Mouse (Mus musculus) hindbrain, embryonic 14.5 days (tissue): ENCODE data around the gene Litaf. TPM values are rescaled to one million over a fixed set of nuclear protein-coding genes. Genes with fewer than 3 reads are reported as not detected.

Source experiments
- ATAC-seq: fragments of 200-750 bp; cut with Nextera tagmentation; 2 replicates; pipeline ENCODE4 v1.8.0; 2017; ENCODE audit warnings: moderate number of reproducible peaks, mild to moderate bottlenecking, moderate TSS enrichment, moderate library complexity; ENCODE audit not compliant: low FRiP score
- DNase-seq: peaks from one replicate; pipeline ENCODE4 v3.0.0-alpha.2; 2015; ENCODE audit warnings: low spot score
- H3K27ac ChIP-seq: fragments of 300-500 bp; sonication (generic); 2 replicates; pipeline ENCODE4 v1.5.1; 2014; ENCODE audit warnings: mild to moderate bottlenecking, moderate library complexity
- H3K27me3 ChIP-seq: fragments of 300-500 bp; sonication (generic); 2 replicates; pipeline ENCODE4 v1.6.1; 2014; ENCODE audit warnings: mild to moderate bottlenecking, low read length, mixed read lengths; ENCODE audit not compliant: control insufficient read depth, insufficient read depth
- H3K36me3 ChIP-seq: fragments of 300-500 bp; sonication (generic); replicated peaks from 2 replicates; pipeline ENCODE4 v1.6.1; 2014; ENCODE audit not compliant: control insufficient read depth, insufficient read depth
- H3K4me1 ChIP-seq: fragments of 300-500 bp; sonication (generic); replicated peaks from 2 replicates; pipeline ENCODE4 v1.6.1; 2014; ENCODE audit warnings: antibody characterized with exemption, low read length, mixed read lengths; ENCODE audit not compliant: control insufficient read depth, insufficient read depth
- H3K4me2 ChIP-seq: fragments of 300-500 bp; sonication (generic); replicated peaks from 2 replicates; pipeline ENCODE4 v1.6.1; 2014; ENCODE audit warnings: mild to moderate bottlenecking, moderate library complexity
- H3K4me3 ChIP-seq: fragments of 300-500 bp; sonication (generic); replicated peaks from 2 replicates; pipeline ENCODE4 v1.5.1; 2014; ENCODE audit warnings: mild to moderate bottlenecking, low read length
- H3K9ac ChIP-seq: fragments of 300-500 bp; sonication (generic); 2 replicates; pipeline ENCODE4 v1.6.1; 2014
- H3K9me3 ChIP-seq: fragments of 300-500 bp; sonication (generic); 2 replicates; pipeline ENCODE4 v1.6.1; 2016; ENCODE audit warnings: low read length; ENCODE audit not compliant: control insufficient read depth
- WGBS: fragments of 180-500 bp; shearing (Covaris S2); extraction: QIAGEN DNeasy Blood & Tissue Kit; methylation state at CpG from one replicate; pipeline ENCODE4 v1.1.7; 2014; 5-methylcytosine and 5-hydroxymethylcytosine counted together
- polyA plus RNA-seq: library from polyadenylated mRNA; unstranded; fragments of >200 nt; fragmentation: Nextera tagmentation; extraction: Ambion mirVana; gene quantifications from 2 replicates; pipeline ENCODE4 v1.2.1, GENCODE M21; 2014

Gene Litaf
- polyA plus RNA-seq, 1 experiment from 2014 or later, result 27.2 TPM

DNA sequence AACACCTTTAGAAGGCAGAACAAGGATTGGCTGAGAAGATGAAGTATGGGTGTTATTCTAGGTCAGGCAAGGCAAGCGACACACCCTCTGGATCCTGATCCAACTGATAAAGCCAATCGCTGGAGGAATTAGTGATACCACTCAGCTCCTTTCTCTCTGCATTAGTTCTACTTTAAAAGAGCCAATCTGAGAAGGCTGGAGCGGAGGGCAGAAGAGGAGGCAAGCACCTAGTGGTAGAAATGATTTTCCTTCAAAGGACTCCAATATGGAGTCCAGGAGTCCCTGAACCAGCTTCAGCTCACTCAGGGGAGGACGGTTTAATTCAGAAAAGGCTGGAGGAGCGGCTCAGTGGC lies 74.2 kb downstream of the Litaf start:
- Histone ChIP-seq H3K27ac (no peak overlapping the region), H3K4me1 (no peaks in the 10 kb centered on the region; the same call in 1 of the 2 replicates), H3K27me3 (no peaks in the 10 kb centered on the region), H3K9ac (no peak overlapping the region), H3K4me3 (peak overlapping the region; percentile 62), H3K4me2 (peak overlapping the region; percentile 89), H3K9me3 (0 out of 2 replicates have a peak, but pooled peaks cover 4% of the 10 kb centered on the region), H3K36me3 (no peaks in the 10 kb centered on the region)
- no peak for DNase-seq
- no peak for ATAC-seq
- 58% methylated on average over 5 of the region's 5 CpGs for WGBS

DNA sequence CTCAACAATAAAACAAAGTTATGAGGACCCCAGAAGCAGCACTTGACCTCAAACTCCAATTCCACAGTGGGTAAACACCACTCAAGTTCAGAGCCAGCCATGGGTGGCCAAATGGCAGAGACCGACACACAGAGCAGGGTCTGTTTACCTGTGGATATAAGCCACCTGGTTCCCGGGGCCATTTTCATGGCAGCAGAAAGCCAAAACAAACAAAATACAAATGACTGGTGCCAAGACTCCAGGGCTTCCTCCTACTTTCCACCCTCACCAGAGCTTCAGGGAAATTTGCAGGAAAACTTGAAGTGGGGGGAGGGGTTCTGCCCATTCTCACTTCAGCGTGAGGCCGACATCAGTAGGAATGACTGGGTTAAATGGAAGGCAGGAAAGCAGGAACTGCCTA lies 75.2 kb downstream of the Litaf start:
- 87% methylated on average over 4 of the region's 4 CpGs for WGBS
- ATAC-seq (no peak), DNase-seq (no peak)
- Histone ChIP-seq H3K27me3 (no peaks in the 10 kb centered on the region), H3K4me2 (no peak overlapping the region), H3K9ac (no peak overlapping the region), H3K27ac (no peak overlapping the region), H3K9me3 (0 out of 2 replicates have a peak, but pooled peaks cover 4% of the 10 kb centered on the region), H3K4me1 (no peaks in the 10 kb centered on the region; the same call in 1 of the 2 replicates), H3K4me3 (no peak overlapping the region), H3K36me3 (no peaks in the 10 kb centered on the region)

DNA sequence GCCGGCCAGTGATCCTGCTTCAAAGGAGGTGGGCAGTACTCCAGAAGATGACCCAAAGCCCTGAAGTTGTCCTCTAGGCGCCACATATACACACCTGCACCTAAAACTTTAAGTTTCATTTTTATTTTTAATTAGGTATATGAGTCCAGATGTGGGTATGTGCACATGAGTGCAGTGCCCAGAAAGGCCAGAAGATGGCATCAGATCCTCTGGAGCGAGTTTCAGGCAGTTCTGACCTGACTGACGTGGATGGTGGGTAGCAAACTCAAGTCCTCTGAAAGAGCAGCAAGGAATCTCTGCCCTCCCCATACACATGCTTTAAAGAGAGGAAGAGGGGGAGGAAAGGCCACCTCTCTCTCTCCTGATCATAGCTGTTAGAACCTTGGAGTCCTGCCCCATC lies 76.1 kb downstream of the Litaf start:
- no peaks in the 10 kb centered on the region for H3K36me3 ChIP-seq
- 91% methylated on average over 4 of the region's 4 CpGs for WGBS
- no peak overlapping the region for H3K4me3 ChIP-seq
- H3K27me3 ChIP-seq, result no peaks in the 10 kb centered on the region
- no peak overlapping the region for H3K27ac ChIP-seq
- no peaks in the 10 kb centered on the region; the same call in 1 of the 2 replicates for H3K4me1 ChIP-seq
- no peak overlapping the region for H3K4me2 ChIP-seq
- no peak for DNase-seq
- no peak for ATAC-seq
- no peak overlapping the region for H3K9ac ChIP-seq
- H3K9me3 ChIP-seq, result 0 out of 2 replicates have a peak, but pooled peaks cover 4% of the 10 kb centered on the region

DNA sequence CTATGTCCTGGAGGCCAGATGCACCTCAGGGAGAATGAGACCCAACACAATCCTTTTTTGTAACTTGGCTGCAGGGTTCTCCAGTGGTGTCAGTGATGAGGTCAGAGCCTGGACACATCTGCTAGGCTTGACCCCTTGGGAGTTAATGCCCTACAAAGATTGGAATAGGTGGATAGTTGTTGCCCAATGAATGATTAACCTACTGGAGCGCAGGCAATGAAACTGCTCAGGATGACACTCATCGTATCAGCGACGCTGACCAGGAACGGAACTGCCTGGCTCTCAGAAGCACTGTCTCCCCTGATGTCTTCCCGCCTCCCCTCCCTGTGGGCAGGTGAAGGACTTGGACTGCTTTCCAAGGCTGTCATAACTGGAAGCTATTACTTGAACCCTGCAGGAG lies 76.6 kb downstream of the Litaf start:
- Histone ChIP-seq H3K4me2 (no peak overlapping the region), H3K9me3 (0 out of 2 replicates have a peak, but pooled peaks cover 4% of the 10 kb centered on the region), H3K4me3 (no peak overlapping the region), H3K9ac (no peak overlapping the region), H3K27ac (no peak overlapping the region), H3K27me3 (no peaks in the 10 kb centered on the region), H3K36me3 (no peaks in the 10 kb centered on the region), H3K4me1 (no peaks in the 10 kb centered on the region; the same call in 1 of the 2 replicates)
- WGBS, result 97% methylated on average over 6 of the region's 6 CpGs
- DNase-seq (no peak), ATAC-seq (no peak)

DNA sequence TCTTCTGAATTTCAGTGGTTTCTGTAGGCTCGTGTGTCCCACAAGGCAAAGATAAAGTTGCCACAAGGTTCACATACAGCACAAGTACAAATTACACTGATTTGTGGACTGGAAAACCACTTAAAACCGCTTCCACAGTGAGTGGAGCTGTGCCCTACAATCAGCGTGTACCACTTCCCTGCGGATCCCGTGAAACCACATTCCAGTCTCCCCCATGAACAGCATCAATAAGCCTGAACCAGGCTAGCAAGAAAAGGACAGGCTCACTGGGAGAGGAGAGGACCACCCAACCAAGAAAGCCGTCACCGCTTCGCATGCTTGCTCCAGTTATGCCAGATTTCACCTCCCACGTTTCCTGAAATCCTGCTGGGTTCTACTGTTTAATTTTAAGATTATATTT lies 77.7 kb downstream of the Litaf start:
- H3K4me3 ChIP-seq, result no peak overlapping the region
- no peak overlapping the region for H3K9ac ChIP-seq
- no peaks in the 10 kb centered on the region; the same call in 1 of the 2 replicates for H3K4me1 ChIP-seq
- DNase-seq (no peak), ATAC-seq (no peak)
- no peaks in the 10 kb centered on the region for H3K27me3 ChIP-seq
- H3K27ac ChIP-seq, result no peak overlapping the region
- 78% methylated on average over 9 of the region's 9 CpGs for WGBS
- H3K4me2 ChIP-seq, result no peak overlapping the region
- H3K36me3 ChIP-seq, result no peaks in the 10 kb centered on the region
- H3K9me3 ChIP-seq, result 0 out of 2 replicates have a peak, but pooled peaks cover 4% of the 10 kb centered on the region

DNA sequence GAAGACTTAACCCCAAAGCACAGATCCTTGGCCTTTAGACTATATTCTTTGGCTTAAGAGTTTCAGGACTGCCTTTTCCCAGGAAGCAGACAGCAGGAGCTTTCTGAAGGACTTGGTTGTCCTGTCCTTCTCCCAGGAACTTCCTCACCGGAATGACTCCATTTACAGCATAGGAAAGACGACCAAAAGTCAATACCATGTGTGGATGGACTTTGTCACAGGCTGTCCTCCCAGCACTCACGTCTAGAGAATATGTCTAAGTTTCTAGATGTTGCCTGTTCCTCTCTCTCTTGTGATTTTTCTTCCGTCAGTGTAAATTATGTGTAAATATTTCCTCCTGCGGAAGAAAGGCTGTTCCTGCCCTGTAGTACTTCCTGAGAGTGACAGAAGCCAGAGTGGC lies 81.4 kb downstream of the Litaf start:
- DNase-seq (no peak), ATAC-seq (no peak)
- H3K9me3 ChIP-seq, result no peaks in the 10 kb centered on the region
- no peak overlapping the region for H3K9ac ChIP-seq
- H3K4me1 ChIP-seq, result no peaks in the 10 kb centered on the region; the same call in 1 of the 2 replicates
- H3K27me3 ChIP-seq, result no peaks in the 10 kb centered on the region
- no peak overlapping the region for H3K27ac ChIP-seq
- no peaks in the 10 kb centered on the region for H3K36me3 ChIP-seq
- no peak overlapping the region for H3K4me2 ChIP-seq
- no peak overlapping the region for H3K4me3 ChIP-seq
- 83% methylated on average over 5 of the region's 5 CpGs for WGBS

DNA sequence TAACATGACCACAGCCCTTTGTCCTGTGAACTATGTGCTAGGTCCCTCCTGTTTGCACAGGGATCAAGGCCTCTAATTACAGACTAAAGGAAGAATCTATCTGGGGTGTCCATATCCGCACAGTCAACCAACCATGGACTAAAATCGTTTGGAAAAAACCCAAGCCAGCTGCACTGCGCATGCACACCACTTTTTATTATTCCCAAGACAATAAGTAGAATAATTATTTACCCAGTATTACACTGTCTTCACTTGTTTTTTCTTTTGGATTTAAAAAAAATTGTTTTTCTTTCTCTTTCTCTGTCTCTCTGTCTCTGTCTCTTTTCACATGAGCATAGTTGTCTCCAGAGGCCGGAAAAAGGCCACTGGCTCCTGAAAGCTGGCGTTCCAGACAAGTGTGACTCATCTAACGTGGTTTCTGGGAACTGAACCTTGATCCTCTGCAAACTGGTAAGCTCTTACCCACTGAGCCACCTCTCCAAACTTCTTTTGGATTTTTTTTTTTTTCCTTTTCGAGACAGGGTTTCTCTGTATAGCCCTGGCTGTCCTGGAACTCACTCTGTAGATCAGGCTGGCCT lies 84.4 kb downstream of the Litaf start:
- no peak overlapping the region for H3K9ac ChIP-seq
- H3K36me3 ChIP-seq, result no peaks in the 10 kb centered on the region
- no peaks in the 10 kb centered on the region; the same call in 1 of the 2 replicates for H3K4me1 ChIP-seq
- ATAC-seq, result no peak
- no peak overlapping the region for H3K4me2 ChIP-seq
- H3K27ac ChIP-seq, result no peak overlapping the region
- WGBS, result 67% methylated on average over 7 of the region's 7 CpGs
- H3K9me3 ChIP-seq, result no peaks in the 10 kb centered on the region
- H3K4me3 ChIP-seq, result no peak overlapping the region
- no peaks in the 10 kb centered on the region for H3K27me3 ChIP-seq
- DNase-seq, result no peak

DNA sequence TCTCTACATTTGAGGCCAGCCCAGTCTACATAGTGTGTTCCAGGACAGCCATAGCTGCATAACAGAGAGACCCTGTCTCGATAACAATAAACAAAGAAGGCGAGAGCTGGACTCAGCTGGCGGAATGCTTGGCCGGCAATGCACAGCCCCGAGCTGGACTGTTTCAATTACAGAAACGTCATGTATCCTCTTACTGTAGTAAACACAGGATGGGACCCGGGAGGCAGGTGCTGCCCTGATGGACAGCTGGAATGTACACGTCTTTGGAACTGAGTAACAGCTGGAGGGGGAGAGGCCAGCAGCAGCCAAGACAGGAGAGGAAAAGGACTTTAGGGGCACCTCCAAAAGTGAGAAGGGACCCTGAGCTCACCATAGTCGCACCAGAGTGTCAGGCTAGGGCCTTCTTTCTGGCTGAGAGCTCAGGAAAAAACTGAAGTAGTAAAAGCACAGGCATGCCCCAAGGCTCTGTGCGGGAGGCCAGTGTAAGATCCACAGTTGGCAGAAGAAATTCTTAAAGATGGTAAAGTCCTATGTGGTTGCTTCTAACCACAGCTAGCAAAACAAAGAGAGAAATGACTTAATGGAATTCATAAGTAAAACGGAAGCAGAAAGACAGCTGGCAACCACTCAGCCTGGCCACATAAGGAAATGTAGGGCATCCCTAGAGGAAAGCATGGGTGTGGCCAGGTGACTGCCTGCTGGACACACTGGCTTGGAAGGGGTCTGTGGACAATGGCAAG lies 86.7 kb downstream of the Litaf start:
- ATAC-seq, result no peak
- Histone ChIP-seq H3K4me1 (no peaks in the 10 kb centered on the region; the same call in 1 of the 2 replicates), H3K27me3 (no peaks in the 10 kb centered on the region), H3K4me3 (no peak overlapping the region), H3K4me2 (no peak overlapping the region), H3K9me3 (0 out of 2 replicates have a peak, but pooled peaks cover 4% of the 10 kb centered on the region), H3K9ac (no peak overlapping the region), H3K27ac (no peak overlapping the region), H3K36me3 (no peaks in the 10 kb centered on the region)
- no peak for DNase-seq
- WGBS, result 48% methylated on average over 11 of the region's 11 CpGs

DNA sequence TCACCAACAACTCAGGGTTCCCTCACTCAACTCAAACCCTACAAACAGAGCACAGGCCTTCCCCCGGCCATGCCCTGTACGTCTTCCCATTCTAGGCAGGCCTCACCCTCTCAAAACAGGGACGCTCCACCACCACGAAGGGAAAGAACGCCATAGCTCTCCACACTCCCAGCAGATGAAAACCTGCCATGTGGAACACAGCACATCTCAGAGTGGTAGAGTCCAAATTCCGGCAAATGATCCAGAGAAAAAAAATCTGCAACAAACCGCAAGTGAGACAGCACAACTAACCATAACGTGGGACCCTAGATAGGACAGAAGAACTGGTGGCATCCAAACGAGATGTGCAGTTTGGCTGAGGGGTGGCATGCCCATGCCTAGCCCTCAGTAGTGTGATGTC lies 88.1 kb downstream of the Litaf start:
- DNase-seq, result no peak
- Histone ChIP-seq H3K27me3 (no peaks in the 10 kb centered on the region), H3K9me3 (0 out of 2 replicates have a peak, but pooled peaks cover 4% of the 10 kb centered on the region), H3K4me2 (no peak overlapping the region), H3K4me3 (no peak overlapping the region), H3K4me1 (no peaks in the 10 kb centered on the region; the same call in 1 of the 2 replicates), H3K36me3 (no peaks in the 10 kb centered on the region), H3K27ac (no peak overlapping the region), H3K9ac (no peak overlapping the region)
- no peak for ATAC-seq
- WGBS, result 90% methylated on average over 9 of the region's 9 CpGs
